Mouse (Mus musculus): Measurements from ENCODE around the gene Ctsw.

DNA sequence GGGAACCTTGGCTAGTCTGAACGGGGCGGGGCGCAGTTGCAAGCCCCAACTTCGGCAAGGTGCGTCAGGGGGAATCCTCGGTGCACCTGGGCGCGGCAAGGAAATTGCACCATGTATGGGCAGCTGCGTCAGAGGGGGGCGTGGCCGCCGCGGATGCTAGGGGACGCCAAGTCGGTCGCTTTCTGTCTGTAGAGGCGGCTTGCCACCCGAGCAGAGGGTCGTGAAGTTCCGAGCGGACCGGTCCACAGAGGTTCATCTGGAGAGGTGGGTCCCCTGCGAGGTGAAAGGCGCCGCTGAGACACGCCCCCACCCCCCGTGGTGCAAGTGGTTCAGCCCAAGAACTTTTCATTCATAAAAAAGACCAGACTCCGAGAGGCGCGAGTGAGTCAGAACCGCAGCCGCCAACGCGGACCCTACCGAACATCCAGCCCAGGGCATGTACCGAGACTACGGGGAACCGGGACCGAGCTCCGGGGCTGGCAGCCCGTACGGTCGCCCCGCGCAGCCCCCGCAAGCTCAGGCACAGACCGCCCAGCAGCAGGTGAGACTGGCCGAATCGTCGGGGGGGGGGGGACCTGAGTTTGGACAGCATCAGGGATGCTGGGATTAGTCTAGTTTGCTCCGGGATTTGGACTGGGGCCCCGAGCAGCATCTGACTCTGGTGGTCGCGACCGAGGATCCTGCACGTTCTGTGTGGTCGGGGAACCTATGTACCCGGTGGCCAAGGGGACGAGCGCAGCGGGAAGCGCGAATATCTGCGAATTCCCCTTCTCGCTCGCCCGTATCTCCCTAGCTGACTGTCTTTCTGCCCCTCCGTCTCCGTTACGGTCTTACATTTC lies 20.6 kb downstream of the Ctsw start, which contains the start of gene Fosl1:
- no peak for TF ChIP-seq CTCF (IDR thresholded peaks at IDR 0.05; ENCODE audit: low read depth, low read length)
- no peak for TF ChIP-seq GATA1 (IDR thresholded peaks at IDR 0.05; ENCODE audit: borderline replicate concordance, low read length)
